Mouse (Mus musculus): ENCODE measurements around the gene Ap1m2. TPM values are rescaled to one million over a fixed set of nuclear protein-coding genes. Genes with fewer than 3 reads are reported as not detected.

The Ap1m2 gene
- polyA plus RNA-seq, 1 experiment from 2014 or later, result 158 TPM

- Histone ChIP-seq H3K9me3 (ENCODE audit: control insufficient read depth, low read length) (no peaks in the 10 kb centered on the region), H3K9ac (ENCODE audit: low read depth, low read length) (peak overlapping the region; percentile 77), H3K27me3 (replicated peaks; ENCODE audit: control insufficient read depth, insufficient read depth, low read length) (no peaks in the 10 kb centered on the region), H3K36me3 (ENCODE audit: control insufficient read depth, insufficient read depth, low read length) (no peaks in the 10 kb centered on the region), H3K4me1 (ENCODE audit: control insufficient read depth, insufficient read depth, low read length) (peaks cover 13% of the 10 kb centered on the region), H3K4me3 (ENCODE audit: low read length) (peak overlapping the region; percentile 74), H3K27ac (ENCODE audit: low read length) (no peak overlapping the region; the same call in 1 of the 2 replicates), H3K4me2 (ENCODE audit: low read depth, low read length) (peak overlapping the region; percentile 84)
- no peak; the same call in 1 of the 2 replicates for ATAC-seq
- 16% methylated on average over 4 of the region's 4 CpGs for WGBS
These were observed 8.1 kb upstream of the Ap1m2 start for GRCm38 (mm10) chr9:21320280-21320618.

GRCm38 (mm10) chr9:21319503-21319902 lies 7.4 kb upstream of the Ap1m2 start:
- 93% methylated on average over 4 of the region's 4 CpGs for WGBS
- Histone ChIP-seq H3K27ac (ENCODE audit: low read length) (no peak overlapping the region), H3K9ac (ENCODE audit: low read depth, low read length) (no peak overlapping the region), H3K4me1 (ENCODE audit: control insufficient read depth, insufficient read depth, low read length) (peaks cover 13% of the 10 kb centered on the region), H3K36me3 (ENCODE audit: control insufficient read depth, insufficient read depth, low read length) (no peaks in the 10 kb centered on the region), H3K4me3 (ENCODE audit: low read length) (no peak overlapping the region), H3K4me2 (ENCODE audit: low read depth, low read length) (no peak overlapping the region), H3K9me3 (ENCODE audit: control insufficient read depth, low read length) (no peaks in the 10 kb centered on the region), H3K27me3 (replicated peaks; ENCODE audit: control insufficient read depth, insufficient read depth, low read length) (no peaks in the 10 kb centered on the region)
- no peak for ATAC-seq

- Histone ChIP-seq H3K4me2 (ENCODE audit: low read depth, low read length) (no peak overlapping the region), H3K36me3 (ENCODE audit: control insufficient read depth, insufficient read depth, low read length) (no peaks in the 10 kb centered on the region), H3K9me3 (ENCODE audit: control insufficient read depth, low read length) (no peaks in the 10 kb centered on the region), H3K4me1 (ENCODE audit: control insufficient read depth, insufficient read depth, low read length) (peaks cover 13% of the 10 kb centered on the region), H3K27me3 (replicated peaks; ENCODE audit: control insufficient read depth, insufficient read depth, low read length) (no peaks in the 10 kb centered on the region), H3K27ac (ENCODE audit: low read length) (no peak overlapping the region), H3K9ac (ENCODE audit: low read depth, low read length) (no peak overlapping the region), H3K4me3 (ENCODE audit: low read length) (no peak overlapping the region)
- ATAC-seq, result no peak
- 92% methylated on average over 6 of the region's 6 CpGs for WGBS
These were observed 6.7 kb upstream of the Ap1m2 start for GRCm38 (mm10) chr9:21318792-21319191.

GRCm38 (mm10) chr9:21316696-21317095 lies 4.6 kb upstream of the Ap1m2 start:
- Histone ChIP-seq H3K9ac (ENCODE audit: low read depth, low read length) (no peak overlapping the region), H3K27me3 (replicated peaks; ENCODE audit: control insufficient read depth, insufficient read depth, low read length) (0 out of 2 replicates have a peak, but pooled peaks cover 5% of the 10 kb centered on the region), H3K36me3 (ENCODE audit: control insufficient read depth, insufficient read depth, low read length) (no peaks in the 10 kb centered on the region), H3K4me2 (ENCODE audit: low read depth, low read length) (no peak overlapping the region), H3K27ac (ENCODE audit: low read length) (no peak overlapping the region), H3K9me3 (ENCODE audit: control insufficient read depth, low read length) (no peaks in the 10 kb centered on the region), H3K4me3 (ENCODE audit: low read length) (no peak overlapping the region), H3K4me1 (ENCODE audit: control insufficient read depth, insufficient read depth, low read length) (peaks cover 9% of the 10 kb centered on the region)
- no peak for ATAC-seq
- WGBS, result 73% methylated on average over 7 of the region's 7 CpGs

GRCm38 (mm10) chr9:21315421-21315820 lies 3.3 kb upstream of the Ap1m2 start:
- H3K9me3 ChIP-seq (ENCODE audit: control insufficient read depth, low read length), result no peaks in the 10 kb centered on the region

GRCm38 (mm10) chr9:21314367-21315140 lies 2.4 kb upstream of the Ap1m2 start:
- Histone ChIP-seq H3K4me1 (ENCODE audit: control insufficient read depth, insufficient read depth, low read length) (no peaks in the 10 kb centered on the region), H3K4me2 (ENCODE audit: low read depth, low read length) (no peak overlapping the region), H3K36me3 (ENCODE audit: control insufficient read depth, insufficient read depth, low read length) (no peaks in the 10 kb centered on the region), H3K27ac (ENCODE audit: low read length) (no peak overlapping the region), H3K9me3 (ENCODE audit: control insufficient read depth, low read length) (no peaks in the 10 kb centered on the region), H3K9ac (ENCODE audit: low read depth, low read length) (no peak overlapping the region), H3K4me3 (ENCODE audit: low read length) (no peak overlapping the region), H3K27me3 (replicated peaks; ENCODE audit: control insufficient read depth, insufficient read depth, low read length) (0 out of 2 replicates have a peak, but pooled peaks cover 5% of the 10 kb centered on the region)
- 90% methylated on average over 9 of the region's 9 CpGs for WGBS
- ATAC-seq, result no peak

More at GRCm38 (mm10) chr9:21315421-21315820, 3.3 kb upstream of the Ap1m2 start:
- Histone ChIP-seq H3K4me1 (ENCODE audit: control insufficient read depth, insufficient read depth, low read length) (0 out of 2 replicates have a peak, but pooled peaks cover 4% of the 10 kb centered on the region), H3K4me3 (ENCODE audit: low read length) (no peak overlapping the region), H3K36me3 (ENCODE audit: control insufficient read depth, insufficient read depth, low read length) (no peaks in the 10 kb centered on the region), H3K27me3 (replicated peaks; ENCODE audit: control insufficient read depth, insufficient read depth, low read length) (0 out of 2 replicates have a peak, but pooled peaks cover 5% of the 10 kb centered on the region), H3K27ac (ENCODE audit: low read length) (no peak overlapping the region), H3K4me2 (ENCODE audit: low read depth, low read length) (no peak overlapping the region), H3K9ac (ENCODE audit: low read depth, low read length) (no peak overlapping the region)
- WGBS, result 59% methylated on average over 5 of the region's 5 CpGs
- no peak for ATAC-seq

GRCm38 (mm10) chr9:21313394-21313793 lies 1.3 kb upstream of the Ap1m2 start:
- Histone ChIP-seq H3K4me2 (ENCODE audit: low read depth, low read length) (no peak overlapping the region), H3K27me3 (replicated peaks; ENCODE audit: control insufficient read depth, insufficient read depth, low read length) (0 out of 2 replicates have a peak, but pooled peaks cover 5% of the 10 kb centered on the region), H3K9me3 (ENCODE audit: control insufficient read depth, low read length) (no peaks in the 10 kb centered on the region), H3K4me3 (ENCODE audit: low read length) (no peak overlapping the region), H3K27ac (ENCODE audit: low read length) (no peak overlapping the region), H3K36me3 (ENCODE audit: control insufficient read depth, insufficient read depth, low read length) (no peaks in the 10 kb centered on the region), H3K9ac (ENCODE audit: low read depth, low read length) (no peak overlapping the region), H3K4me1 (ENCODE audit: control insufficient read depth, insufficient read depth, low read length) (no peaks in the 10 kb centered on the region)
- WGBS, result 8% methylated on average over 11 of the region's 11 CpGs
- peak; percentile 69 for ATAC-seq

- Histone ChIP-seq H3K36me3 (ENCODE audit: control insufficient read depth, insufficient read depth, low read length) (no peaks in the 10 kb centered on the region), H3K9ac (ENCODE audit: low read depth, low read length) (peak overlapping the region; percentile 62), H3K27me3 (replicated peaks; ENCODE audit: control insufficient read depth, insufficient read depth, low read length) (0 out of 2 replicates have a peak, but pooled peaks cover 5% of the 10 kb centered on the region), H3K4me2 (ENCODE audit: low read depth, low read length) (peak overlapping the region; percentile 47), H3K27ac (ENCODE audit: low read length) (peak overlapping the region; percentile 58), H3K4me1 (ENCODE audit: control insufficient read depth, insufficient read depth, low read length) (no peaks in the 10 kb centered on the region), H3K9me3 (ENCODE audit: control insufficient read depth, low read length) (no peaks in the 10 kb centered on the region), H3K4me3 (ENCODE audit: low read length) (peak overlapping the region; percentile 61)
- 18% methylated on average over 7 of the region's 7 CpGs for WGBS
- peak; percentile 65 for ATAC-seq
These were observed 442 bp downstream of the Ap1m2 start for GRCm38 (mm10) chr9:21311695-21312094.

- H3K4me3 ChIP-seq (ENCODE audit: low read length), result no peak overlapping the region
- no peak overlapping the region for H3K4me2 ChIP-seq (ENCODE audit: low read depth, low read length)
- H3K36me3 ChIP-seq (ENCODE audit: control insufficient read depth, insufficient read depth, low read length), result no peaks in the 10 kb centered on the region
- H3K9ac ChIP-seq (ENCODE audit: low read depth, low read length), result no peak overlapping the region
- no peak for ATAC-seq
- H3K27ac ChIP-seq (ENCODE audit: low read length), result no peak overlapping the region
- 0 out of 2 replicates have a peak, but pooled peaks cover 5% of the 10 kb centered on the region for H3K27me3 ChIP-seq (replicated peaks; ENCODE audit: control insufficient read depth, insufficient read depth, low read length)
- H3K9me3 ChIP-seq (ENCODE audit: control insufficient read depth, low read length), result no peaks in the 10 kb centered on the region
- 67% methylated on average over 15 of the region's 15 CpGs for WGBS
- peaks cover 2% of the 10 kb centered on the region; the same call in 1 of the 2 replicates for H3K4me1 ChIP-seq (ENCODE audit: control insufficient read depth, insufficient read depth, low read length)
These were observed 2.9 kb downstream of the Ap1m2 start for GRCm38 (mm10) chr9:21309150-21309741.
